Mouse (Mus musculus): ENCODE measurements at regions not wholly inside any gene's neighbourhood (a gene's known extent, or its start where the extent isn't known, plus 50 kb on each side); places are given as distances from the start of the nearest gene placed in this dataset.

GRCm38 (mm10) chr1:119350846-119351245 is 71.2 kb downstream of the Inhbb start:
- Histone ChIP-seq H3K9ac (ENCODE audit: insufficient read depth, low read depth, low read length, poor library complexity, severe bottlenecking) (no peak overlapping the region), H3K9me3 (ENCODE audit: control insufficient read depth, insufficient read depth, low read depth, low read length) (no peaks in the 10 kb centered on the region), H3K36me3 (ENCODE audit: control insufficient read depth, insufficient read depth, low read length, poor library complexity, severe bottlenecking) (no peaks in the 10 kb centered on the region), H3K4me3 (ENCODE audit: insufficient read depth in 1 of 2, low read depth in 1 of 2, low read length in 2 of 2, poor library complexity in 1 of 2, severe bottlenecking in 1 of 2) (no peak overlapping the region), H3K27ac (ENCODE audit: insufficient read depth, low read depth, low read length, poor library complexity, severe bottlenecking) (no peak overlapping the region), H3K4me1 (ENCODE audit: control insufficient read depth in 2 of 2, insufficient read depth in 2 of 2, low read length in 2 of 2, poor library complexity in 1 of 2) (peaks cover 0 to 36% of the 10 kb centered on the region in 2 experiments)
- in situ Hi-C loops (cut with MboI; ENCODE audit: low sequenced_read_pairs in 2 of 2, unreplicated experiment in 2 of 2), result loop anchor here in 1 of 2 experiments (5.0 kb wide), 1 partner anchor 36 kb away; no protein-coding TSS in a partner anchor
- TF ChIP-seq CHD2 (IDR thresholded peaks at IDR 0.05; ENCODE audit: low read depth, low read length) (no peak), MAFK (IDR thresholded peaks at IDR 0.05; ENCODE audit: insufficient read depth, low read depth, low read length) (no peak), HCFC1 (IDR thresholded peaks at IDR 0.05; ENCODE audit: borderline replicate concordance, insufficient read depth, low read length) (no peak), ZNF384 (IDR thresholded peaks at IDR 0.05; ENCODE audit: low read depth, low read length) (no peak), ZC3H11A (IDR thresholded peaks at IDR 0.05; ENCODE audit: borderline replicate concordance, low read depth, low read length) (no peak)
- DNase-seq (ENCODE audit: low read depth, low spot score), result no peak

- Histone ChIP-seq H3K4me3 (ENCODE audit: insufficient read depth in 1 of 2, low read depth in 1 of 2, low read length in 2 of 2, poor library complexity in 1 of 2, severe bottlenecking in 1 of 2) (no peak overlapping the region), H3K36me3 (ENCODE audit: control insufficient read depth, insufficient read depth, low read length, poor library complexity, severe bottlenecking) (no peaks in the 10 kb centered on the region), H3K4me1 (ENCODE audit: control insufficient read depth in 2 of 2, insufficient read depth in 2 of 2, low read length in 2 of 2, poor library complexity in 1 of 2) (peaks cover 2 to 37% of the 10 kb centered on the region in 2 experiments), H3K27ac (ENCODE audit: insufficient read depth, low read depth, low read length, poor library complexity, severe bottlenecking) (no peak overlapping the region), H3K9ac (ENCODE audit: insufficient read depth, low read depth, low read length, poor library complexity, severe bottlenecking) (no peak overlapping the region), H3K9me3 (ENCODE audit: control insufficient read depth, insufficient read depth, low read depth, low read length) (no peaks in the 10 kb centered on the region)
- in situ Hi-C loops (cut with MboI; ENCODE audit: low sequenced_read_pairs in 2 of 2, unreplicated experiment in 2 of 2), result loop anchor here in 1 of 2 experiments (5.0 kb wide), 1 partner anchor 37 kb away; no protein-coding TSS in a partner anchor
- TF ChIP-seq MAFK (IDR thresholded peaks at IDR 0.05; ENCODE audit: insufficient read depth, low read depth, low read length), result no peak
- TF ChIP-seq ZC3H11A (IDR thresholded peaks at IDR 0.05; ENCODE audit: borderline replicate concordance, low read depth, low read length), result no peak
- TF ChIP-seq CHD2 (IDR thresholded peaks at IDR 0.05; ENCODE audit: low read depth, low read length), result no peak
- no peak for TF ChIP-seq HCFC1 (IDR thresholded peaks at IDR 0.05; ENCODE audit: borderline replicate concordance, insufficient read depth, low read length)
- TF ChIP-seq ZNF384 (IDR thresholded peaks at IDR 0.05; ENCODE audit: low read depth, low read length), result no peak
- no peak for DNase-seq (ENCODE audit: low read depth, low spot score)
Observed at GRCm38 (mm10) chr1:119350296-119350695, 71.8 kb downstream of the Inhbb start.

- no peaks in the 10 kb centered on the region for H3K36me3 ChIP-seq (ENCODE audit: control insufficient read depth, insufficient read depth, low read length, poor library complexity, severe bottlenecking)
- no peak for TF ChIP-seq ZC3H11A (IDR thresholded peaks at IDR 0.05; ENCODE audit: borderline replicate concordance, low read depth, low read length)
- TF ChIP-seq ZNF384 (IDR thresholded peaks at IDR 0.05; ENCODE audit: low read depth, low read length), result no peak
- no peak for TF ChIP-seq MAFK (IDR thresholded peaks at IDR 0.05; ENCODE audit: insufficient read depth, low read depth, low read length)
- no peak for DNase-seq (ENCODE audit: low read depth, low spot score)
- H3K9me3 ChIP-seq (ENCODE audit: control insufficient read depth, insufficient read depth, low read depth, low read length), result no peaks in the 10 kb centered on the region
- H3K4me3 ChIP-seq (ENCODE audit: insufficient read depth in 1 of 2, low read depth in 1 of 2, low read length in 2 of 2, poor library complexity in 1 of 2, severe bottlenecking in 1 of 2), result peak overlapping the region; percentile 19 to 32; a peak in 3 of 4 replicates
- H3K27ac ChIP-seq (ENCODE audit: insufficient read depth, low read depth, low read length, poor library complexity, severe bottlenecking), result peak overlapping the region; percentile 88
- peak overlapping the region; percentile 49; the same call in 1 of the 2 replicates for H3K9ac ChIP-seq (ENCODE audit: insufficient read depth, low read depth, low read length, poor library complexity, severe bottlenecking)
- in situ Hi-C loops (cut with MboI; ENCODE audit: low sequenced_read_pairs in 2 of 2, unreplicated experiment in 2 of 2), result no loop called here
- H3K4me1 ChIP-seq (ENCODE audit: control insufficient read depth in 2 of 2, insufficient read depth in 2 of 2, low read length in 2 of 2, poor library complexity in 1 of 2), result peaks cover 3 to 39% of the 10 kb centered on the region in 2 experiments
Observed at GRCm38 (mm10) chr1:119348456-119349208, 73.4 kb downstream of the Inhbb start.

- H3K27ac ChIP-seq (ENCODE audit: insufficient read depth, low read depth, low read length, poor library complexity, severe bottlenecking), result peak overlapping the region; percentile 88; the same call in 1 of the 2 replicates
- no peak for TF ChIP-seq ZC3H11A (IDR thresholded peaks at IDR 0.05; ENCODE audit: borderline replicate concordance, low read depth, low read length)
- TF ChIP-seq MAFK (IDR thresholded peaks at IDR 0.05; ENCODE audit: insufficient read depth, low read depth, low read length), result peak; percentile 44; the same call in 1 of the 2 replicates
- TF ChIP-seq HCFC1 (IDR thresholded peaks at IDR 0.05; ENCODE audit: borderline replicate concordance, insufficient read depth, low read length), result no peak
- no peak for TF ChIP-seq CHD2 (IDR thresholded peaks at IDR 0.05; ENCODE audit: low read depth, low read length)
- no peak for TF ChIP-seq ZNF384 (IDR thresholded peaks at IDR 0.05; ENCODE audit: low read depth, low read length)
- DNase-seq (ENCODE audit: low read depth, low spot score), result no peak
Observed at GRCm38 (mm10) chr1:119347749-119348148, 74.3 kb downstream of the Inhbb start.

More at GRCm38 (mm10) chr1:119347749-119348148, 74.3 kb downstream of the Inhbb start:
- H3K4me3 ChIP-seq (ENCODE audit: insufficient read depth in 1 of 2, low read depth in 1 of 2, low read length in 2 of 2, poor library complexity in 1 of 2, severe bottlenecking in 1 of 2), result peak overlapping the region; percentile 19 to 32; a peak in 3 of 4 replicates
- H3K36me3 ChIP-seq (ENCODE audit: control insufficient read depth, insufficient read depth, low read length, poor library complexity, severe bottlenecking), result no peaks in the 10 kb centered on the region
- in situ Hi-C loops (cut with MboI; ENCODE audit: low sequenced_read_pairs in 2 of 2, unreplicated experiment in 2 of 2), result no loop called here
- peaks cover 3 to 39% of the 10 kb centered on the region in 2 experiments for H3K4me1 ChIP-seq (ENCODE audit: control insufficient read depth in 2 of 2, insufficient read depth in 2 of 2, low read length in 2 of 2, poor library complexity in 1 of 2)
- H3K9ac ChIP-seq (ENCODE audit: insufficient read depth, low read depth, low read length, poor library complexity, severe bottlenecking), result no peak overlapping the region; the same call in 1 of the 2 replicates
- no peaks in the 10 kb centered on the region for H3K9me3 ChIP-seq (ENCODE audit: control insufficient read depth, insufficient read depth, low read depth, low read length)
